Mouse (Mus musculus) embryonic fibroblast, embryonic 13.5 days (primary cell): ENCODE results near the gene Ttc9b.
"Not testable (repeated sequence)": the region's sequence is repeated elsewhere in the genome, so short reads cannot be mapped to it uniquely, and the experiment has no call there.

Source experiments
- CTCF ChIP-seq: IDR thresholded peaks from 2 replicates; pipeline ENCODE4 v1.5.1; 2011; ENCODE audit warnings: mild to moderate bottlenecking, control low read depth, low read length, moderate library complexity, borderline replicate concordance; ENCODE audit not compliant: insufficient read depth
- POLR2A ChIP-seq: IDR thresholded peaks from 2 replicates; pipeline ENCODE4 v1.6.1; 2011; ENCODE audit warnings: low read depth, mild to moderate bottlenecking, control low read depth, low read length, moderate library complexity

DNA sequence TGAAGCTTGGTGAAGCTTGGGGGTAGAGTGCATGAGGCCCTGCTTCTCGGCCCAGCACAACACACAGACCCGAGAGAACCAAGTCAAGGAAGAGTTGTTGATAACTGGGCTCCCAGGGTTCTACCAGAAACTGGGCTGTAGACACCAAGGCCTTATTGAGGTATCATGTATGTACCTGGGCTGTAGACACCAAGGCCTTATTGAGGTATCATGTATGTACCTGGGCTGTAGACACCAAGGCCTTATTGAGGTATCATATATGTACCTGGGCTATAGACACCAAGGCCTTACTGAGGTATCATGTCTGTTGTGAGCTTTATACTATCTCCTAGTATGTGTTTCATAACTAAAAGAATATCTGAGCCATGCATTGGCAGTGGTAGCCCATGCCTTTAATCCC, 18.6 kb upstream of the Ttc9b start:
- TF ChIP-seq CTCF, POLR2A: not testable (repeated sequence)
